Mouse (Mus musculus) urinary bladder, postnatal 4 days (tissue): ENCODE measurements around the gene Pin4.

Experiments
- DNase-seq, 2 experiments: peaks; one replicate each; pipeline ENCODE4 v3.0.0; 2021 to 2022; ENCODE audit warnings: low spot score in 2 of 2

Gene Pin4

DNA sequence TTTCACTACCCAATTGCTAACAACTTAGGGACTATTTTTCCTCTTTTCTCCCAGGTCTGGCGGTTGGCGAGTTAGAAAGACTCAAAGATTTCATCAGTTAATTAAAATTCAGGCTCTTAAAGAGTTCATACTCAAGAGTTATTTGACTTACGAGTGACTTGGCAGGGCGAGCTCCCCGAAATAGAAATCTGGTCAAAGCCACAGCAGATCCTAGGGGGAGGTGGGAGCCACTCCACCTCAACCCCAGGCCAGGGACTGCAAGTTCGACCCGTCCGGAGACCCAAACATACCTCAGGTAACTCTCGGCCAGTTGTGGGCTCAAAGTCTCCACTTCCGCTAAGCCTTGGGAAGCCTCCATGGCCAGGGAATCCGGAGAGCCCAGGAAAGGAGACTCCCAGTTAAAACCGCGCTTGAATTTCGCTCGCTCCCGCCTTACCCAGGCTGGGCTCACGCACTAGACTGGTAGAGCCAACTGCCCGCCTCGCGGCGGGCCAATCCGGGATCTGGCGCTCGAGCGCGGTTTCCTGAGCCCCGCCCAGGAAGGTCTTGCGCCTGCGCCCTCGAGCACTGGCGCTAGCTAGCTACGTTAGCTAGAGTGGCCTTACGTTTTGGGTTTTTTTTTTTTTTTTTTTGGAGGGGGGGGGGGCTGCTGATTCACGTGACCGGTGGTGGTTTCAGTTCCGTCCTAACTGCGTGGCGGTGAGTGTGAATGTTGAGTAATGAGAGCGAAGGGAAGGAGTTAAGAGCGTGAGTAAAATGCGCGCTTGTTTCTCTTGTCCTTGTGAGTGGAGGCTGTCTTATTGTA lies 37.6 kb downstream of the Pin4 start, which contains the start of gene Ercc6l:
Gene Ercc6l, minus strand, starts transcription at position 474 of the 805 bp plus-strand sequence.
- peak; percentile 87 to 88 for DNase-seq

DNA sequence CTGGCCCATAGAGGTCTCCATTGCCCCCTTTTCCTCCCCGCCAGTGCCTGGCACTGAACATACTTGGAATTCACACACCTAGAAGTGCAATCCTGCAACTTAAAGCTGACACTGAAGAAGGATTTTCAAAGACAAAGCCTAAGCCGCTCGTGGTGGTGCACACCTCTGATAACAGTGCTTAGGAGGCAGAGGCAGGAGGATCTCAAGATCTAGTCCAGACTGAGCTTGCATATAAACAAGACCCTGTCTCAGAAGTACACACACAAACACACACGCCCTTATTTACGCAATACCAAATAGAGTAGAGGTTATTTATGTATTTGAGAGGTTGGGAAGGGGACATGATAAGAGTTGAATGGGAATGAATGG lies 38.2 kb downstream of the Pin4 start:
- no peak for DNase-seq

DNA sequence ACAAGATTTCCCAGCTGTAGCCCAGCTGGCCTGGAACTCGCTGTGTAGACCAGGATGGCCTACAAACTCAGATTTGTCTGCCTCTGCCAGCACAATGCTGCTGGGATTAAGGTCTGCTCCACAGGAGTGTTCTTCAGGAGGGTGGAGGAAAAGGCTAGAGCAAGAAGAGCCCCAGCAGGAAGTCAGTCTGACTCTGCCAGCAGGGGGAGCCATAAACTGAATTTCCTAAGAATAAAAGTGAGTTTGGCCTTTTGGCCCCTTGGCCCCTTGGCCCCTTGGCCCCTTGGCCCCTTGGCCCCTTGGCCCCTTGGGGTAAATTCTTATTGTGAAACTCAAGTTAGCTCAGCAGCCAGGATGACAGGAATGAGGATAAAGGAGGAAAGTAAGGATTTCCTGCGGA lies 40.5 kb downstream of the Pin4 start:
- DNase-seq, result no peak

DNA sequence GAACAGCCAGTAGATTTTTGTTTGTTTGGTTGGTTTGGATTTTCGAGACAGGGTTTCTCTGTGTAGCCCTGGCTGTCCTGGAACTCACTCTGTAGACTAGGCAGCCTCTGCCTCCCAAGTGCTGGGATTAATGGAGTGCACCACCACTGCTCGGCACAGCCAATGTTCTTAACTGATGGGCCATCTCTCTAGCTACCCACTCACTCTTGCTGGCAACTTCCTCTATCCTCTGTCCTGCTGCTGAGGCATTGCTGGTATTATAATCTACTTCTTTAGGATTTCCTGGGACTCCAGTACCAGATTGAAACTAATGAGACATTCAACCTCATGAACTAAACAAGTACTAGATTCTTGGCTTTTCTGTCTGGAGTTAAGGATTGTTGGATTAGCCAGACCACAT lies 41.3 kb downstream of the Pin4 start:
- DNase-seq, result no peak

DNA sequence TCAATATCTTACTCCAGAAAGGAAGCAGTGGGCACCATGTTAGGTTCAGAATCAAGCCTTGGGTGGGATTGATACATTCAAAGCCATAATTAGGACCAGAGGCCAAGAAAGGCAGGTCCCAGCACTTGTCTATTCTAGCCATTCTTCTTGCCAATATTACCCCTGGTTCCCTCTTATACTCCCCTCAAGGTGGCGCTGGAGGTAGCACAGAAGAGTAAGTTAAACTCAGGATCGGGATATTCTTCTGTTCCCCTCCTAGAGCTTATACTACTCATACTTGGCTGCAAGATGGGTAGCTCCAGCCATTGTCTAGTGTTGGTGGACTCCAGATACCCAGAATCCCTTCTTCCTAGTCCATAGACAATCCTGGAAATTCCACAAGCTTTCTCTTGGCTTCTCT lies 43.8 kb downstream of the Pin4 start:
- DNase-seq, result no peak

DNA sequence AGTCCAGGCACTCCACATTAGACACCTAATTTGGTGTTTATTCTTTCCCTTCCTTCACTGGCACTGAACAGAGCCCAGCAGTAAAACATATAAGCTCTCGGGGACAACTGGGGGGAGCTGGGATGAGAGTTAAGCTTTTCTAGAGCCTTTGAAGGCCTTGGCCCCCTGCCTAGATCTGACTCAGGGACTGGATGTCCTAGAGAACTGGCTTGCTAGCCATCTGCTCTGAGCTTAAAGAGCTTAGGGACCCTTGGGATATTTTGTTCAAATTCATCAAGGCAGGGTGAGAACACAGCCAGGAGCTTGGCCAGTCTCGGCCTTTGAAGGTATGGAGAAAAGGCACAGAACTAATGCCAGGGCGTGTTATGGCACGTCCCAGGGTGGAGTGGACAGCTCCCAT lies 44.3 kb downstream of the Pin4 start:
- DNase-seq, result peak in 1 of 2 experiments; percentile 41

DNA sequence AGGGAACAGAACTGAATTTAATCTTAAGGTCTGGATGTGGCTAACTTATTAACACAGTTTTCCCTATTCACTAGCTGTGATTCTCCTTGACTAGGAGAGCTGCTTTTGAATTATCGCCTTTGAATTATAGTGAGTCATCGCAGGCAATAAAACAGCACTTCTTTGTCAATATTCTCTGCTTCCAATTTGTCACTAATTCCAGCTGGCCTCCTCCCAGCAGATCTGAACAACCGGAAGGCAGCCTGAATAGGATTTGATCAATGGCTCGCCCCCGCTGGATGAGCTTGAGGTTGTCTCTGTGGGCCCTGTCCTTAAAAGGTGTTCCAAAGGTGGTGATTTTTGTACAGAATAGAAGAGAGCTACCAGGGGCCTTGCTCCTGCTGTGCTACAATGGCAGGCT lies 47.3 kb downstream of the Pin4 start:
- DNase-seq, result no peak

DNA sequence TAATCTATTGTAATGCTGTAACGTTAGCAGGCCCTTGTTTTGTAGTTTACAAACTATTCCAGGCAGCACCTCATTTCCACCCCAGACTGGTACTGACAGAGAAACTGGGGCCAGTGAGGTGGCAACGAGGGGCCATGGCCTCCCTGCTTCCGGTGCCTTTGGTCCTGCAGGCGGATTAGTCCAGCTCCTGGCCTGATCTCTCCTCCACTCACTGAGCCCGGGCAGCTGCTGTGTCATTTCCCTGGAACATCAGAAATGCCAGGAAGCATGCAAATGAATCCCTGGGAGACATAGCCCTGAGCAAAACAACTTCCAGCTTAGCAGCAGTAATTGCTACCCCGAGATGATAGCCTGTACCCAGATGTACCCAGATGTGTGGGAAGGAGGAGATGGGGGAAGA lies 47.7 kb downstream of the Pin4 start:
- no peak for DNase-seq

DNA sequence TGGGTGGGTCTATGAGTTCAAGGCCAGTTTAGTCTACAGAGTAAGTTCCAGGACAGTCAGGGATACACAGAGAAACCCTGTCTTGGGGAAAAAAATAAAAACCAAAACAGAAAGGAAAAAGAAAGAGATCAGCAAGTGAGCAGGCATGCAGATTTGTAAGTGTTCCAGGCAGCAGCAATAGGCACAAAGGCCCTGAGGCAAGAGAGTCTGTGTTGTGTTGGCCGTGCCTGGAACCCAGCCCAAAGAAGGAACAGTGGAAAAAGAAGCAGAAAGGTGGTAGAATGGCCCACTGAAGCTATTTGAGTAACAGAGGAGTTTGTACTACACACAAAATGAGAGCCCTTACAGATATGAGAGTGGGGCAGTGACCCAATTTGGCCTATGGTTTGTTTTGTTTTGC lies 50.5 kb downstream of the Pin4 start:
- DNase-seq, result no peak

DNA sequence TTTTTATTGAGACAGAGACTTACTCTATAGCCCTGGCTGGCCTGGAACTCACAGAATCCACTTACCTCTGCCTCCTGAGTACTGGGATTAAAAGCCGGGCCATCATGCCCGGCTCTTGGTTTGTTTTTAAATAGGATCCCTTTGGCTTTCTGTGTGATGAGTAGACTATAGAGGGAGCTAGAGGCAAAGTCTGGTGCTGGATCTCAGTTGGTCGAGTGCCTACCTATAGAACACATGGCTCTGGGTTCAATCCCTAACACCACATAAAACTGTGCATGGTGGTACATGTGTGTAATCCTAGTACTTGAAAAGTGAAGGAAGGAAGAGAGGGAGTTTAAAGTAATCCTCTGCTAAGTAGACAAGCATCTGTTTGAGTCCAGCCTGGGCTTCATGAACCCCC lies 50.9 kb downstream of the Pin4 start:
- DNase-seq, result no peak

DNA sequence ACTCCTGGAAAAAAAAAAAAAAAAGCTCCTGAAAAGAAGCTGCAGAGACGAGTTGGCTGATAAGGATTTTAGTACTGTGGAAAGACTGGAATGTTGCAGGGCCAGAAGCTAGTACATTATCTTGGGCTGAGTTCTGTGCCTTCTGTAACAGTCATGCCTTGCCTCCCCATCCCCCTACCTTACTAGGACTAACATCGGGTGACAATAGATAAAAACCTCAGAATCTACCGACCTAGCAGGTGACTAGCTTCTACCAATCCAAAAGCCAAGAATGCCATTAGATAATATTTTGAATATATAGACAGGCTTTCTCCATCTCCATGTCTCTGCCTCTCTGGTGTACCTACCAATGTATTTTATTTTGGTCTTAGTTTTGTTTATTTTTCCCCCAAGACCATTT lies 51.7 kb downstream of the Pin4 start:
- DNase-seq, result no peak

DNA sequence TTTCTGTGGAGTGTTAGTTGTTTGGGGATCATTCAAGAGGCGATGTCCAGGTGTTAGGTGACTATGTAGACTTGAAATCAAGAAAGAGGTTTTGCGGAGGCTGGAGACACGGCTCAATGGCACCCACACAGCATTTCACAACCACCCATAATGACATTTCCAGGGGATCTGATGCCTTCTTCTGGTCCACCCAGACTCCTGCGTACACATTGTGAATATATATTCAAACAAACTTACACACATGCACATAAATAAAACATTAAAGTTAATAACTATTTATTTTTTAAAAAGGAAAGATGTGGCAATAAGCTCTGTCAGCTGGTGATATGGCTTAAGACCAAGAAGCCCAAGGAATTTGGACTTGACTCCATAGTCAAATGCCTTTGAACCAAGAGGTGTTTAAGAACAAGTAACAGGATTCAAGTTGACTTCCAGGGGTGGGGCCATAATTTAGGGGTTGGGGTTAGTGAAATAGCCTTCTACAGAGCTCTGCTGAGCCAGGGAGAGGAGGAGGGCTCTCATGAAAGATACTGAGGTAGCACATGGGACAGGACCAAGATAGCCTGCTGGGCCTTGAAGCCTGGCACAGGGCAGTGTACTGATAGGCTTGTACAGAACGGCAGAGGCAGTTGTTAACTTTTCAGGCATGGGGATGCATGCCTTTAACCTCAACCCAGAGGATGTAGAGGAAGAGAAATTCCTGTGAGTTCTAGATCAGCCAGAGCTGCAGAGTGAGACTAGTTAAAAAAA lies 56.5 kb downstream of the Pin4 start:
- DNase-seq, result no peak
